Mouse (Mus musculus): ENCODE data around the gene Parp3.

Gene Parp3

GRCm38 (mm10) chr9:106456325-106457162 lies 20.2 kb downstream of the Parp3 start:
- no peak for DNase-seq (ENCODE audit: low spot score)

GRCm38 (mm10) chr9:106454888-106455681 lies 21.7 kb downstream of the Parp3 start:
- DNase-seq (ENCODE audit: low spot score): no peak

- no peak for DNase-seq (ENCODE audit: low spot score)
Observed at GRCm38 (mm10) chr9:106454071-106454761, 22.5 kb downstream of the Parp3 start.

GRCm38 (mm10) chr9:106453271-106454070 lies 23.3 kb downstream of the Parp3 start, which contains the start of gene Pcbp4:
TSS of gene Pcbp4 (plus strand) at chr9:106453291.
- DNase-seq (ENCODE audit: low spot score): no peak

GRCm38 (mm10) chr9:106452821-106453220 lies 23.9 kb downstream of the Parp3 start:
- DNase-seq (ENCODE audit: low spot score): no peak

GRCm38 (mm10) chr9:106452351-106452750 lies 24.4 kb downstream of the Parp3 start:
- DNase-seq (ENCODE audit: low spot score): no peak

GRCm38 (mm10) chr9:106451899-106452298 lies 24.9 kb downstream of the Parp3 start:
- DNase-seq (ENCODE audit: low spot score): no peak

GRCm38 (mm10) chr9:106451298-106451697 lies 25.5 kb downstream of the Parp3 start:
- no peak for DNase-seq (ENCODE audit: low spot score)

- DNase-seq (ENCODE audit: low spot score): no peak
Observed at GRCm38 (mm10) chr9:106450661-106451060, 26.1 kb downstream of the Parp3 start.

- no peak for DNase-seq (ENCODE audit: low spot score)
Observed at GRCm38 (mm10) chr9:106449947-106450346, 26.8 kb downstream of the Parp3 start.

GRCm38 (mm10) chr9:106448498-106449031 lies 28.2 kb downstream of the Parp3 start:
- no peak for DNase-seq (ENCODE audit: low spot score)

- DNase-seq (ENCODE audit: low spot score): no peak
Observed at GRCm38 (mm10) chr9:106447951-106448350, 28.8 kb downstream of the Parp3 start.

GRCm38 (mm10) chr9:106447348-106447747 lies 29.4 kb downstream of the Parp3 start, which contains the start of the genes Abhd14b and Abhd14a:
TSS of gene Abhd14b (plus strand) at chr9:106447459.
TSS of gene Abhd14a (minus strand) at chr9:106447678.
- DNase-seq (ENCODE audit: low spot score): peak; percentile 88

GRCm38 (mm10) chr9:106444836-106445235 lies 31.9 kb downstream of the Parp3 start:
- DNase-seq (ENCODE audit: low spot score): no peak

- no peak for DNase-seq (ENCODE audit: low spot score)
Observed at GRCm38 (mm10) chr9:106442680-106443079, 34.1 kb downstream of the Parp3 start.

- DNase-seq (ENCODE audit: low spot score): no peak
Observed at GRCm38 (mm10) chr9:106436566-106436965, 40.2 kb downstream of the Parp3 start.

GRCm38 (mm10) chr9:106433389-106433788 lies 43.4 kb downstream of the Parp3 start:
- no peak for DNase-seq (ENCODE audit: low spot score)

GRCm38 (mm10) chr9:106430015-106430264 lies 46.8 kb downstream of the Parp3 start:
- no peak for DNase-seq (ENCODE audit: low spot score)

- DNase-seq (ENCODE audit: low spot score): peak; percentile 88
Observed at GRCm38 (mm10) chr9:106429221-106430014, 47.3 kb downstream of the Parp3 start, which contains the start of gene Rpl29. TSS of gene Rpl29 (plus strand) at chr9:106429454.

GRCm38 (mm10) chr9:106428719-106429220 lies 48.0 kb downstream of the Parp3 start:
- no peak for DNase-seq (ENCODE audit: low spot score)
